ENCODE assay signal across 10 mouse cellular contexts in the genomic region with DNA sequence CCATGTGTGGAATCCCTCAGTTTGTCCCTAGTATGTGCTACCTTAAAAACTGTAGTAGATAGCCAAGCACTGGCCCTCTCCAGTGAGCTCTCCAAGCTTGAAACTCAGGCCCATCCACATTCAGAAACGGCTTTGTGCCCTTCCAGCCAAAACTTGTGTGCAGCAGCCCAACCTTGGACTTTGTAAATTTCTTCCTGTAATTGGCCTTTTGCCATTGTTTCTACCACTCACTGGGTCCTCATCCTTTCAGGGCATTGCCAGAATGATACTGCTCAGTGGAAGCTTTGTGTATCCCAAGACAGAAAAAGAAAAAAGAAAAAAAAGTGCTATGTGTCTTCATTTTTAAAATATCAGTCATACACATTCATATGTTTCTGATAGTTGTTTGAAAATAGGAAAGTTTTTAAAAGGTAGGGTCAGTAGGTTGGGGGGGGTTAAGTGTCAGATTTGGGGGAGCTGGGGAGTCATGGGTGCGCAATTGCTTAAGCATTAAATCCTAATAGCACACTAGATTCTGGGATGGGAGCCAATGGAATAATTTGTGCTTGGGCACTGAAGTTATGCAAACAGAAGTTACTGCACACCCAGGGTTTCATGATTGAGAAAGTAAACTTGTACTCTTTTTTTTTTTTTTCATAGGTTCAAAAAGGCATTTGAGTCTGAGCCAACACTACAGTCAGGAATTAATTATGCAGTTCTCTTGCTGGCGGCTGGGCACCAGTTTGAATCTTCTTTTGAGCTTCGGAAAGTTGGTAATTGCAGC.
DNase-seq lines count a peak whose midpoint lies in the region; ATAC-seq lines count a peak whose summit lies in the region.
"Had no signal": no experiment of that assay in that cellular context is flagged by ENCODE, and none has a peak within 500 bp of the region (broad histone marks: within the 10 kb centered on the region; RNA-seq: fewer than 3 reads in every experiment).

No protein-coding gene starts in this region.

- H3K36me3 ChIP-seq in kidney, embryonic 14.5 days (ENCODE audit: control insufficient read depth, insufficient read depth, low read length) = no peaks in the 10 kb centered on the region

- 0 out of 2 replicates have a peak, but pooled peaks cover 4% of the 10 kb centered on the region for H3K4me1 ChIP-seq in kidney, embryonic 14.5 days (ENCODE audit: control insufficient read depth, insufficient read depth, low read length)

- 62% methylated on average over 4 of the region's 4 CpGs for WGBS in kidney, embryonic 14.5 days

- H3K9ac ChIP-seq in kidney, embryonic 14.5 days (ENCODE audit: low read depth, low read length) = no peak overlapping the region

- H3K4me3 ChIP-seq in kidney, embryonic 14.5 days (ENCODE audit: low read length) = no peak overlapping the region

- H3K27ac ChIP-seq in kidney, embryonic 14.5 days (ENCODE audit: low read depth, low read length) = no peak overlapping the region

- no peaks in the 10 kb centered on the region for H3K27me3 ChIP-seq in kidney, embryonic 14.5 days (ENCODE audit: control insufficient read depth, insufficient read depth, low read length)

- peak; percentile 57 to 87 for DNase-seq in adrenal gland, adult (ENCODE audit: inconsistent age in 2 of 2, low spot score in 1 of 2)
- DNase-seq in adrenal gland, postnatal 25 days = no peak
- peak; percentile 89 for DNase-seq in kidney, adult 11 months
- peak; percentile 98 for DNase-seq in kidney, adult 9 months
- DNase-seq in layer of hippocampus, adult 8-10 months (ENCODE audit: low spot score in 2 of 2) = no peak
- DNase-seq in right cerebral cortex, postnatal 36 days (ENCODE audit: low spot score in 2 of 2) = no peak
- DNase-seq: right cerebral cortex, postnatal 4 days had no signal

- ATAC-seq in kidney, embryonic 14.5 days (ENCODE audit: low FRiP score, low TSS enrichment) = no peak
- peak; percentile 38; the same call in 1 of the 2 replicates for ATAC-seq in megakaryocyte, adult 5-6 weeks (ENCODE audit: poor library complexity, severe bottlenecking)
- ATAC-seq: activated CD4-positive, CD25-positive, alpha-beta regulatory T cell, adult 4 months had no signal

- H3K4me2 ChIP-seq in kidney, embryonic 14.5 days (replicated peaks; ENCODE audit: low read depth, low read length) = no peak overlapping the region

- no peaks in the 10 kb centered on the region for H3K9me3 ChIP-seq in kidney, embryonic 14.5 days (ENCODE audit: control insufficient read depth, low read length)

Comparison
In these comparisons a context has a peak if more than half of its experiments do, and no peak if none do; other contexts are left out.
1. DNase-seq: peak in adrenal gland, adult (2 of 2), kidney, adult 11 months (single experiment) and kidney, adult 9 months (single experiment); none in adrenal gland, postnatal 25 days (single experiment), layer of hippocampus, adult 8-10 months (0 of 2) and right cerebral cortex, postnatal 36 days (0 of 2).